Mouse (Mus musculus): ENCODE data around the gene Slc6a19. TPM values are rescaled to one million over a fixed set of nuclear protein-coding genes. Genes with fewer than 3 reads are reported as not detected.
"Not testable (repeated sequence)": the region's sequence is repeated elsewhere in the genome, so short reads cannot be mapped to it uniquely, and the experiment has no call there.

Gene Slc6a19
- 10.4 and 13.2 TPM in 2 replicates for polyA plus RNA-seq (2015; fragmentation: Nextera tagmentation; extraction: Ambion mirVana)

GRCm38 (mm10) chr13:73704694-73705325, at the start of gene Slc6a19:
Slc6a19 (minus strand) TSS chr13:73704865.
- H3K4me1 ChIP-seq (replicated peaks), result no peaks in the 10 kb centered on the region; the same call in 1 of the 2 replicates
- H3K27me3 ChIP-seq (replicated peaks), result no peaks in the 10 kb centered on the region
- no peak within 1 kb of the TSS for H3K4me3 ChIP-seq (replicated peaks)
- no peak within 1 kb of the TSS for H3K27ac ChIP-seq
- 85% methylated on average over 7 of the region's 7 CpGs for WGBS
- H3K9me3 ChIP-seq, result no peaks in the 10 kb centered on the region
- no peak within 1 kb of the TSS for H3K9ac ChIP-seq
- no peaks in the 10 kb centered on the region for H3K36me3 ChIP-seq
- ATAC-seq, result no peak
- no peak within 1 kb of the TSS for H3K4me2 ChIP-seq (replicated peaks)

- no peak overlapping the region for H3K9ac ChIP-seq
- 0 out of 2 replicates have a peak, but pooled peaks have one; percentile 31 for ATAC-seq
- H3K4me3 ChIP-seq (replicated peaks), result no peak overlapping the region
Observed at GRCm38 (mm10) chr13:73751284-73751683, 46.6 kb upstream of the Slc6a19 start.

DNA sequence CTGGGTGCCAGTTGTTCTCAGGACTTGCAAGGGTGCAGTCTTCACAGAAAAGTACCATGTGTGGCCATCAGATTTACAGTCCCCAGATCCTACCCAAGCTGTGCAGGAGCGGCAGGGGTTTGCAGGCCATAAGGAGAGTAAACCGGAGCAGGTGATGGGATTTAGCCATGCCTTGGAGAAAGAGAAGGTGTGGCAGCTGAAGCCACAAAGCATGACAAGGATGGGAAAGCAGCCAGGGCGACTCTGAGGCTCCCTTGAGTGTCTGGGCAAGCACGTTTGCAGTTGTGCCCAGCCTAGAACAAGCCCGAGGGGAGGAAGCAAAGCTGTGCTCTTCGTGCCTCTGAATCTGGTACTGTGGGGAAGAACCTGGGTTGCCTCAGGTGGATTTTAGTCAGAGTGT, 45.8 kb upstream of the Slc6a19 start:
- 0 out of 2 replicates have a peak, but pooled peaks cover 2% of the 10 kb centered on the region for H3K4me1 ChIP-seq (replicated peaks)
- no peak overlapping the region for H3K4me3 ChIP-seq (replicated peaks)
- H3K9ac ChIP-seq, result no peak overlapping the region
- no peaks in the 10 kb centered on the region for H3K36me3 ChIP-seq
- H3K4me2 ChIP-seq (replicated peaks), result no peak overlapping the region
- WGBS, result 64% methylated on average over 6 of the region's 6 CpGs
- no peak overlapping the region for H3K27ac ChIP-seq
- H3K9me3 ChIP-seq, result no peaks in the 10 kb centered on the region
- no peak for ATAC-seq
- no peaks in the 10 kb centered on the region for H3K27me3 ChIP-seq (replicated peaks)

More at GRCm38 (mm10) chr13:73751284-73751683, 46.6 kb upstream of the Slc6a19 start:
- 0 out of 2 replicates have a peak, but pooled peaks cover 4% of the 10 kb centered on the region for H3K4me1 ChIP-seq (replicated peaks)
- WGBS, result 81% methylated on average over 3 of the region's 3 CpGs
- no peaks in the 10 kb centered on the region for H3K36me3 ChIP-seq
- H3K27me3 ChIP-seq (replicated peaks), result no peaks in the 10 kb centered on the region
- no peak overlapping the region for H3K4me2 ChIP-seq (replicated peaks)
- H3K27ac ChIP-seq, result no peak overlapping the region
- H3K9me3 ChIP-seq, result no peaks in the 10 kb centered on the region

- H3K9me3 ChIP-seq, result no peaks in the 10 kb centered on the region
- ATAC-seq, result peak; percentile 65
- H3K4me3 ChIP-seq (replicated peaks), result no peak overlapping the region
- 0 out of 2 replicates have a peak, but pooled peaks cover 3% of the 10 kb centered on the region for H3K27me3 ChIP-seq (replicated peaks)
- no peak overlapping the region for H3K9ac ChIP-seq
- no peaks in the 10 kb centered on the region for H3K36me3 ChIP-seq
- no peak overlapping the region for H3K27ac ChIP-seq
- WGBS, result 42% methylated on average over 15 of the region's 15 CpGs
- H3K4me2 ChIP-seq (replicated peaks), result no peak overlapping the region
- 0 out of 2 replicates have a peak, but pooled peaks cover 2% of the 10 kb centered on the region for H3K4me1 ChIP-seq (replicated peaks)
Observed at GRCm38 (mm10) chr13:73748663-73749440, 44.2 kb upstream of the Slc6a19 start.

DNA sequence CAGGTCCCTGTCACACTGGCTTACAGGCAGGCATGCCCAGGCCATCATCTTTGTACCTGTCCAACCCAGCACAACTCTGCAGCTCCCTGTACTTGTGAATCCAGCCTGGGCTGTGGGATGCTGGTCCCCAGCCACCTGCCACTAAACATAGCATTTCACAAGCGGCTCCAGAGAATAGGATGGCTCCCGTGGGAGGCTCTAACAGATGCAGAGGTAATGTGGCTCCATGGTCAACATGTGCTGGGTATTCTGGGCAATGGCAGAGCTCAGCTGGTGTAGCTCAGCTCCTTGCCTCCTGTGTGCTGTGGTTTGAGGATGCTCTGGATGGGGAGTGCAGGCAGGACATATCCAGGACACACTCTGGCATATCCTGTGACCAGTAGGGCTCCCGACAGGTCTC, 39.0 kb upstream of the Slc6a19 start:
- no peak for ATAC-seq
- 74% methylated on average over 3 of the region's 3 CpGs for WGBS
- H3K9me3 ChIP-seq, result no peaks in the 10 kb centered on the region

GRCm38 (mm10) chr13:73742944-73743343, 38.3 kb upstream of the Slc6a19 start:
- Histone ChIP-seq H3K4me3 (replicated peaks) (no peak overlapping the region), H3K4me1 (replicated peaks) (no peaks in the 10 kb centered on the region), H3K4me2 (replicated peaks) (no peak overlapping the region), H3K9me3 (no peaks in the 10 kb centered on the region), H3K9ac (no peak overlapping the region), H3K36me3 (no peaks in the 10 kb centered on the region), H3K27ac (no peak overlapping the region), H3K27me3 (replicated peaks) (0 out of 2 replicates have a peak, but pooled peaks cover 3% of the 10 kb centered on the region)
- ATAC-seq, result no peak
- WGBS, result 71% methylated on average over 4 of the region's 4 CpGs

More for the DNA sequence above, 39.0 kb upstream of the Slc6a19 start:
- H3K4me1 ChIP-seq (replicated peaks), result no peaks in the 10 kb centered on the region
- H3K4me2 ChIP-seq (replicated peaks), result no peak overlapping the region
- H3K9ac ChIP-seq, result no peak overlapping the region
- no peak overlapping the region for H3K27ac ChIP-seq
- H3K36me3 ChIP-seq, result no peaks in the 10 kb centered on the region
- no peak overlapping the region for H3K4me3 ChIP-seq (replicated peaks)
- H3K27me3 ChIP-seq (replicated peaks), result 0 out of 2 replicates have a peak, but pooled peaks cover 3% of the 10 kb centered on the region

DNA sequence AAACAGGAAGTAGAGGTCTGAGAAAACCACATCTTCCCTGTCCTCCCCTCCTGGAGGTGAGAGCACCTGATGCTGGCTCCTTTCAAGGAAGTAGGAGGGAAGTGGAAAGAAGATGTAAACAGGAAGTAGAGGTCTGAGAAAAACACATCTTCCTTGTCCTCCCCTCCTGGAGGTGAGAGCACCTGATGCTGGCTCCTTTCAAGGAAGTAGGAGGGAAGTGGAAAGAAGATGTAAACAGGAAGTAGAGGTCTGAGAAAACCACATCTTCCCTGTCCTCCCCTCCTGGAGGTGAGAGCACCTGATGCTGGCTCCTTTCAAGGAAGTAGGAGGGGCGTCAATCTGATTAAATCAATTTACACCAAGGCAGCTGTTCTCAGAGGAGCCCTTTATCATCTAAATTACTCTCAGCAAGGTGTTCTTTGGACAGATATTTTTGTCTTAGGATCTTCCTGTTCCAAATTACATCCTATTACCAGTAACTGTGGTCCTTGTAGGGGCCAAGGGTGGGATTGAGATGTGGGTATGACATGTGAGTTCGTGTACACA, 35.8 kb upstream of the Slc6a19 start:
- WGBS, result 45% methylated on average over 2 of the region's 2 CpGs
- not testable (repeated sequence) for H3K27ac ChIP-seq, ATAC-seq

DNA sequence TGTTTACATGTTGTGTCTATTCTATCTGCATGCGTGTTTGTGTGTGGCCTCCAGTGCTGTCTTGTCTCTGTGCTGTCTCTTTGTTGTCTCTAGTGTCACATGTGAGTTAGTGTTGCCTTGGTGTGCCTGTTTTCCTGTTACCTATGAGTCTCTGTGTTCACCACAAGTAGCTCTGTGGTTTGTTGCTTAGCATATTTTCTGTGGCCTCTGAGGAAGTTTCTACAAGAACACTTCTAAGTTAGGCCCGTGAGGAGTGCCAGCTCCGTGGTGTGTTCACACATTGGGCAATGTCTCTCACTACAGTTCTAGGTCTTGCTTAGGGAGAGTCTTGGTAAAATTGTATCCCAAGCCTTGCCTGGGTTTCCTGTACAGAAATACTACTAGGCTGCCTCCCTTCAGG, 32.3 kb upstream of the Slc6a19 start:
- no peaks in the 10 kb centered on the region for H3K36me3 ChIP-seq
- no peak overlapping the region for H3K9ac ChIP-seq
- ATAC-seq, result no peak
- 88% methylated on average over 3 of the region's 3 CpGs for WGBS
- H3K4me3 ChIP-seq (replicated peaks), result no peak overlapping the region
- H3K4me1 ChIP-seq (replicated peaks), result peaks cover 21% of the 10 kb centered on the region
- no peaks in the 10 kb centered on the region for H3K9me3 ChIP-seq
- H3K27me3 ChIP-seq (replicated peaks), result 0 out of 2 replicates have a peak, but pooled peaks cover 8% of the 10 kb centered on the region
- H3K4me2 ChIP-seq (replicated peaks), result no peak overlapping the region
- H3K27ac ChIP-seq, result no peak overlapping the region

More for the DNA sequence above, 35.8 kb upstream of the Slc6a19 start:
- H3K27me3 ChIP-seq (replicated peaks); H3K4me2 ChIP-seq (replicated peaks); H3K4me3 ChIP-seq (replicated peaks); H3K36me3 ChIP-seq; H3K9ac ChIP-seq; H3K4me1 ChIP-seq (replicated peaks); H3K9me3 ChIP-seq: not testable (repeated sequence)

DNA sequence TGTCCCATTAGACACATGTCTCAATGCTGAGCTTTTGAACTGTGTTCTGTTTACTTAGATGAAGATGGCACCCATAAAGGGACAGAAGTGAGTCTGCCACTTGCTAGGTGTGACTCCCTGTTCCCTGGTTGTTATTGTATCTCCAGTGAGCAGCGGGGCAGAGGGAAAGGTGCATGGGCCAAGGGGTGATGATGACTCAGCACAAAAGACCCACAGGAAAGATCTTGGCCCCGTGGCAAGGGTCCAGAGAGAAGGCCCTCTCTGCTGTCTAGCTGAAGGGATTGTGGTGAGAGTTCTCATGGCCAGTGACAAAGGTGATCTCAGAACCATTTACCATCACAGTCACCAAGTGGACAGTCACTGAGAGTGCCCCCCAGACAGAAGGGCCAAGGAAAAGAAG, 31.3 kb upstream of the Slc6a19 start:
- Histone ChIP-seq H3K4me3 (replicated peaks) (no peak overlapping the region), H3K27ac (no peak overlapping the region), H3K9ac (no peak overlapping the region), H3K9me3 (no peaks in the 10 kb centered on the region), H3K4me1 (replicated peaks) (peaks cover 21% of the 10 kb centered on the region), H3K36me3 (no peaks in the 10 kb centered on the region), H3K4me2 (replicated peaks) (no peak overlapping the region), H3K27me3 (replicated peaks) (0 out of 2 replicates have a peak, but pooled peaks cover 8% of the 10 kb centered on the region)
- 80% methylated on average over 2 of the region's 2 CpGs for WGBS
- ATAC-seq, result no peak

GRCm38 (mm10) chr13:73735270-73735669, 30.6 kb upstream of the Slc6a19 start:
- Histone ChIP-seq H3K4me2 (replicated peaks) (no peak overlapping the region), H3K27ac (no peak overlapping the region), H3K4me3 (replicated peaks) (no peak overlapping the region), H3K27me3 (replicated peaks) (0 out of 2 replicates have a peak, but pooled peaks cover 8% of the 10 kb centered on the region), H3K9ac (no peak overlapping the region), H3K4me1 (replicated peaks) (peaks cover 21% of the 10 kb centered on the region), H3K36me3 (no peaks in the 10 kb centered on the region), H3K9me3 (no peaks in the 10 kb centered on the region)
- 26% methylated on average over 8 of the region's 8 CpGs for whole genome bisulfite sequencing
- ATAC-seq, result peak; percentile 77

GRCm38 (mm10) chr13:73734379-73734778, 29.7 kb upstream of the Slc6a19 start:
- no peak overlapping the region for H3K9ac ChIP-seq
- WGBS, result 91% methylated on average over 1 of the region's 1 CpGs
- no peak overlapping the region for H3K4me2 ChIP-seq (replicated peaks)
- no peak overlapping the region for H3K4me3 ChIP-seq (replicated peaks)
- no peaks in the 10 kb centered on the region for H3K9me3 ChIP-seq
- peaks cover 21% of the 10 kb centered on the region for H3K4me1 ChIP-seq (replicated peaks)
- no peak overlapping the region for H3K27ac ChIP-seq
- no peak for ATAC-seq
- 0 out of 2 replicates have a peak, but pooled peaks cover 8% of the 10 kb centered on the region for H3K27me3 ChIP-seq (replicated peaks)
- no peaks in the 10 kb centered on the region for H3K36me3 ChIP-seq
